Mouse (Mus musculus): ENCODE measurements around the gene Polr2c. TPM values are rescaled to one million over a fixed set of nuclear protein-coding genes. Genes with fewer than 3 reads are reported as not detected.

The Polr2c gene
- total and polyA plus RNA-seq, 3 experiments, result 93.2 to 141 (median 120) TPM

DNA sequence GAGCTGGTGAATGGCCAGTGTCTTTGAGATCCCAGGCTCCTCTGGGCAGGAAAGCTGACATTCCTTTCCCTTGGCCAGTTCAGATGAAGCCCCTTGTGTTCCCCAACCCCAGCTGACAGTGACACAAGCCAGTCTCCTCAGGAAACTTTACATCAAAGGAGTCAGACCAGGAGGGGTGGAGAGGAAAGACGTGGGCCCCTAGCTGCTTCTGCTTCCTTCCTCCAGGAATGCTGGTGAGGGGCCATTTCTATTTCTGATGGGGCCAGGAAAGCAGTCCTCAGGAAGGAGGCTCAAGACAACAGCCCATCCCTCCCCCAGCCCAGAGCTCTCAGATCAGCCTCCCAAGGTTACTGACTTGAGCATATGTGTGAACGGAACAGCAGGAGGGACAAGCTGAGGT, 35.7 kb downstream of the Polr2c start:
- Histone ChIP-seq H3K9me3 (replicated peaks; ENCODE audit: low read length) (no peaks in the 10 kb centered on the region), H3K9ac (ENCODE audit: insufficient read depth, low read depth) (no peak overlapping the region), H3K27ac (ENCODE audit: insufficient read depth, low read depth) (no peak overlapping the region), H3K36me3 (replicated peaks in 1 of 2; ENCODE audit: control insufficient read depth in 1 of 2, insufficient read depth in 1 of 2, low read length in 1 of 2) (no peaks in the 10 kb centered on the region), H3K27me3 (replicated peaks) (peaks cover 28% of the 10 kb centered on the region), H3K4me1 (ENCODE audit: control insufficient read depth in 1 of 2, insufficient read depth in 2 of 2) (peaks cover 12 to 28% of the 10 kb centered on the region in 2 experiments), H3K4me2 (ENCODE audit: insufficient read depth, low read depth, poor library complexity, severe bottlenecking) (no peak overlapping the region), H3K4me3 (replicated peaks in 1 of 3; ENCODE audit: low read depth in 2 of 3, low read length in 2 of 3, poor library complexity in 1 of 3) (no peak overlapping the region), H3K79me2 (replicated peaks; ENCODE audit: control insufficient read depth, extremely low read depth, insufficient read depth, poor library complexity, severe bottlenecking) (no peaks in the 10 kb centered on the region)
- TF ChIP-seq ELF1 (IDR thresholded peaks at IDR 0.05; ENCODE audit: low read depth, low read length), result no peak
- no peak for TF ChIP-seq KAT2A (IDR thresholded peaks at IDR 0.05; ENCODE audit: insufficient replicate concordance, low read length)
- TF ChIP-seq POLR2AphosphoS2 (IDR thresholded peaks at IDR 0.05; ENCODE audit: low read depth, low read length), result no peak
- TF ChIP-seq BHLHE40 (IDR thresholded peaks at IDR 0.05; ENCODE audit: low read depth, low read length), result no peak
- TF ChIP-seq USF1 (IDR thresholded peaks at IDR 0.05; ENCODE audit: low read depth, low read length), result no peak
- no peak for TF ChIP-seq ZC3H11A (IDR thresholded peaks at IDR 0.05; ENCODE audit: low read depth, low read length)
- TF ChIP-seq JUND (conservative IDR thresholded peaks at IDR 0.05; ENCODE audit: low read depth, low read length), result no peak
- no peak for TF ChIP-seq IRF4 (IDR thresholded peaks at IDR 0.05; ENCODE audit: low read depth, low read length)
- no peak for TF ChIP-seq SMC3 (IDR thresholded peaks at IDR 0.05; ENCODE audit: low read depth, low read length)
- TF ChIP-seq RCOR1 (conservative IDR thresholded peaks at IDR 0.05; ENCODE audit: low read depth, low read length), result no peak
- TF ChIP-seq SIN3A (IDR thresholded peaks at IDR 0.05; ENCODE audit: low read length), result no peak
- TF ChIP-seq MXI1 (IDR thresholded peaks at IDR 0.05; ENCODE audit: low read depth, low read length), result no peak
- no peak for TF ChIP-seq NELFE (IDR thresholded peaks at IDR 0.05; ENCODE audit: low read depth, low read length)
- TF ChIP-seq MAX (IDR thresholded peaks at IDR 0.05; ENCODE audit: low read length), result no peak
- TF ChIP-seq POLR2A (IDR thresholded peaks at IDR 0.05; ENCODE audit: low read depth, low read length), result no peak
- TF ChIP-seq NRF1 (IDR thresholded peaks at IDR 0.05; ENCODE audit: low read depth, low read length), result no peak
- no peak for TF ChIP-seq ZKSCAN1 (IDR thresholded peaks at IDR 0.05; ENCODE audit: borderline replicate concordance, low read depth, low read length)
- dilution Hi-C loops (cut with MboI; ENCODE audit: extremely low pct_ligation_motif_present, extremely low pct_unique_long_range_greater_than_20kb, low sequenced_read_pairs), result no loop called here
- no peak for DNase-seq (ENCODE audit: extremely low read depth)
- in situ Hi-C loops (cut with MboI; ENCODE audit: low pct_ligation_motif_present, low pct_unique_long_range_greater_than_20kb, low sequenced_read_pairs), result no loop called here

DNA sequence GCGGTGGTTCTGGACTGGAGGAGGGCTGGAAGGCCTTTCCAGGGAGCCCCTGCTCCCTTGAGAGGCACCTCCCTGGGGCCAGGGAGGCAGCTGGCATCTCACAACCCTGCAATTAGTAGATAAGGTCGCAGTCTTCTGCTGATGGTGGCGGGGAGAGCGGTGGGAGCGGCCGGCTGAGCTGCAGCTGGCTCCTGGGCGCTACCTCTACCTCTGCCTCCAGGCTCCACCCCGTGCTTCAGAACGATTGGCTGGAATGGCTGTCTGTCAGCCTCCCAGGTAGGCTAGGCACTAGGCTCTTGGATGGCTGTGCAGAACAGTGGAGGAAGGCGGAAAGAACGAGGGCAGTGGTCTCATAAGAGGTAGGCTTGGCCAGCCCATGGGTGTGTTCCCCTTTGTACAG, 42.0 kb downstream of the Polr2c start:
- Histone ChIP-seq H3K9ac (ENCODE audit: insufficient read depth, low read depth) (no peak overlapping the region), H3K36me3 (replicated peaks in 1 of 2; ENCODE audit: control insufficient read depth in 1 of 2, insufficient read depth in 1 of 2, low read length in 1 of 2) (peaks cover 0 to 5% of the 10 kb centered on the region in 2 experiments), H3K27ac (ENCODE audit: insufficient read depth, low read depth) (no peak overlapping the region), H3K9me3 (replicated peaks; ENCODE audit: low read length) (no peaks in the 10 kb centered on the region), H3K4me3 (replicated peaks in 1 of 3; ENCODE audit: low read depth in 2 of 3, low read length in 2 of 3, poor library complexity in 1 of 3) (no peak overlapping the region), H3K4me1 (ENCODE audit: control insufficient read depth in 1 of 2, insufficient read depth in 2 of 2) (peaks cover 8 to 17% of the 10 kb centered on the region in 2 experiments), H3K4me2 (ENCODE audit: insufficient read depth, low read depth, poor library complexity, severe bottlenecking) (no peak overlapping the region), H3K79me2 (replicated peaks; ENCODE audit: control insufficient read depth, extremely low read depth, insufficient read depth, poor library complexity, severe bottlenecking) (no peaks in the 10 kb centered on the region), H3K27me3 (replicated peaks) (peaks cover 23% of the 10 kb centered on the region)
- no peak for TF ChIP-seq ETS1 (conservative IDR thresholded peaks at IDR 0.05; ENCODE audit: low read depth, low read length)
- no peak for TF ChIP-seq EP300 (IDR thresholded peaks at IDR 0.05; ENCODE audit: low read length)
- TF ChIP-seq TCF12 (IDR thresholded peaks at IDR 0.05; ENCODE audit: low read depth, low read length), result no peak
- TF ChIP-seq POLR2A (IDR thresholded peaks at IDR 0.05; ENCODE audit: low read depth, low read length), result no peak
- no peak for TF ChIP-seq IRF4 (IDR thresholded peaks at IDR 0.05; ENCODE audit: low read depth, low read length)
- dilution Hi-C loops (cut with MboI; ENCODE audit: extremely low pct_ligation_motif_present, extremely low pct_unique_long_range_greater_than_20kb, low sequenced_read_pairs) (no loop called here), in situ Hi-C loops (cut with MboI; ENCODE audit: low pct_ligation_motif_present, low pct_unique_long_range_greater_than_20kb, low sequenced_read_pairs) (no loop called here)
- DNase-seq (ENCODE audit: extremely low read depth), result no peak

Data from CH12.LX (cell line).